Mouse (Mus musculus): ENCODE data around the gene 4930426L09Rik. TPM values are rescaled to one million over a fixed set of nuclear protein-coding genes. Genes with fewer than 3 reads are reported as not detected.
A peak's percentile ranks its signal among the peaks of the same experiment; 100 is the strongest.

The 4930426L09Rik gene
- 0.18 TPM in 1 of 2 replicates, not detected in the other for total RNA-seq (2012; rRNA removed)

GRCm38 (mm10) chr2:18998054-18998478, at the start of gene 4930426L09Rik, which contains the start of gene Pip4k2a:
4930426L09Rik (plus strand) TSS chr2:18998343.
Pip4k2a (minus strand) TSS chr2:18998126.
- H3K36me3 ChIP-seq (ENCODE audit: control insufficient read depth, insufficient read depth, low read length, poor library complexity, severe bottlenecking): no peaks in the 10 kb centered on the region
- in situ Hi-C loops (cut with MboI; ENCODE audit: low sequenced_read_pairs in 2 of 2, unreplicated experiment in 2 of 2): no loop called here
- no peak within 1 kb of the TSS for H3K27ac ChIP-seq (ENCODE audit: insufficient read depth, low read depth, low read length, poor library complexity, severe bottlenecking)
- H3K9me3 ChIP-seq (ENCODE audit: control insufficient read depth, insufficient read depth, low read depth, low read length): no peaks in the 10 kb centered on the region
- H3K4me1 ChIP-seq (ENCODE audit: control insufficient read depth in 2 of 2, insufficient read depth in 2 of 2, low read length in 2 of 2, poor library complexity in 1 of 2): peaks cover 2 to 5% of the 10 kb centered on the region in 2 experiments; a peak in 2 of 4 replicates
- H3K4me3 ChIP-seq (ENCODE audit: insufficient read depth in 1 of 2, low read depth in 1 of 2, low read length in 2 of 2, poor library complexity in 1 of 2, severe bottlenecking in 1 of 2): peak within 1 kb of the TSS; percentile 87 to 96
- H3K9ac ChIP-seq (ENCODE audit: insufficient read depth, low read depth, low read length, poor library complexity, severe bottlenecking): peak within 1 kb of the TSS; percentile 75
- peak; percentile 61 for DNase-seq (ENCODE audit: low read depth, low spot score)
- TF ChIP-seq ZNF384 (IDR thresholded peaks at IDR 0.05; ENCODE audit: low read depth, low read length): no peak
- TF ChIP-seq HCFC1 (IDR thresholded peaks at IDR 0.05; ENCODE audit: borderline replicate concordance, insufficient read depth, low read length): no peak; the same call in 1 of the 2 replicates
- no peak for TF ChIP-seq CHD2 (IDR thresholded peaks at IDR 0.05; ENCODE audit: low read depth, low read length)
- TF ChIP-seq ZC3H11A (IDR thresholded peaks at IDR 0.05; ENCODE audit: borderline replicate concordance, low read depth, low read length): no peak
- no peak for TF ChIP-seq MAFK (IDR thresholded peaks at IDR 0.05; ENCODE audit: insufficient read depth, low read depth, low read length)

DNA sequence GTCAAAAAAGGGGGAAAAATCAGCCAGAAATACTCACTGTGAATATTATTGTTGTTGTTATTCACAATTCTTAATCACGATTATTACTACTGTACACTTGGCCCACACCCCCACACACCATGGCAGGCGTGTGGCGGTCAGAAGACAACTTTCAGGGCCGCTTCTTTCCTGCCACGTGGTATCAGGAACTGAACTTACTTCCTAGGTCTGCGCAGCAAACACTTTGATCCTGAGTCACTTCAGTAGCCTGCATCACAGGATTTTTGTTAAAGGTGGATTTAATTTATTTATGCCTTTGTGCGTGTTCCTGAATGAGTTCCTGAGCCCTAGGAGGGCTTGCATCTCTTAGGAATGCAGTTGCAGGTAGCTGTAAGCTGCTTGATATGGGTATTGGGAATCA, 49.4 kb upstream of the 4930426L09Rik start:
- Histone ChIP-seq H3K27ac (ENCODE audit: insufficient read depth, low read depth, low read length, poor library complexity, severe bottlenecking) (no peak overlapping the region), H3K9ac (ENCODE audit: insufficient read depth, low read depth, low read length, poor library complexity, severe bottlenecking) (no peak overlapping the region), H3K4me3 (ENCODE audit: insufficient read depth in 1 of 2, low read depth in 1 of 2, low read length in 2 of 2, poor library complexity in 1 of 2, severe bottlenecking in 1 of 2) (no peak overlapping the region), H3K4me1 (ENCODE audit: control insufficient read depth in 2 of 2, insufficient read depth in 2 of 2, low read length in 2 of 2, poor library complexity in 1 of 2) (no peaks in the 10 kb centered on the region), H3K36me3 (ENCODE audit: control insufficient read depth, insufficient read depth, low read length, poor library complexity, severe bottlenecking) (no peaks in the 10 kb centered on the region), H3K9me3 (ENCODE audit: control insufficient read depth, insufficient read depth, low read depth, low read length) (no peaks in the 10 kb centered on the region)
- in situ Hi-C loops (cut with MboI; ENCODE audit: low sequenced_read_pairs in 2 of 2, unreplicated experiment in 2 of 2): no loop called here
- DNase-seq (ENCODE audit: low read depth, low spot score): no peak
- no peak for TF ChIP-seq HCFC1 (IDR thresholded peaks at IDR 0.05; ENCODE audit: borderline replicate concordance, insufficient read depth, low read length)
- TF ChIP-seq CHD2 (IDR thresholded peaks at IDR 0.05; ENCODE audit: low read depth, low read length): no peak
- TF ChIP-seq ZC3H11A (IDR thresholded peaks at IDR 0.05; ENCODE audit: borderline replicate concordance, low read depth, low read length): no peak
- TF ChIP-seq MAFK (IDR thresholded peaks at IDR 0.05; ENCODE audit: insufficient read depth, low read depth, low read length): no peak
- TF ChIP-seq ZNF384 (IDR thresholded peaks at IDR 0.05; ENCODE audit: low read depth, low read length): no peak

DNA sequence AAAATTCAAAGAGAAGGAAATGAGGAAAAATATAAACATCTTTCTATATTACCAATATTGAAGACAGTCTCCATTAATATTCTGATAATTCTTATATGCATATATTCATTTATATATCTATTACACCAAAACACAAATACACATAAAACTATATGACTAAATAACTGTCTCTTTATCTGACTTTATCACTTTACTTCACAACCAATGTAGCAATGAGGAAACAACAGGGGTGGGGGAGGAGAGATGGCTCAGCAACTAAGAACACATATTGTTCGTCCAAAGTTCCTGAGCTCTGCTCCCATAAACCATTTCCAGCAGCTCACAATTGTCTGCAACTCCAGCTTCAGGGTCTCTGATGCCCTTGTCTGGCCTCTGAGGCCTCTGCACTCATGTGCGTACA, 47.4 kb upstream of the 4930426L09Rik start:
- no peak for DNase-seq (ENCODE audit: low read depth, low spot score)

GRCm38 (mm10) chr2:18952102-18952673, 46.0 kb upstream of the 4930426L09Rik start:
- H3K36me3 ChIP-seq (ENCODE audit: control insufficient read depth, insufficient read depth, low read length, poor library complexity, severe bottlenecking): no peaks in the 10 kb centered on the region
- H3K27ac ChIP-seq (ENCODE audit: insufficient read depth, low read depth, low read length, poor library complexity, severe bottlenecking): no peak overlapping the region
- no peak for TF ChIP-seq HCFC1 (IDR thresholded peaks at IDR 0.05; ENCODE audit: borderline replicate concordance, insufficient read depth, low read length)
- TF ChIP-seq ZC3H11A (IDR thresholded peaks at IDR 0.05; ENCODE audit: borderline replicate concordance, low read depth, low read length): no peak
- no peak for DNase-seq (ENCODE audit: low read depth, low spot score)
- H3K9ac ChIP-seq (ENCODE audit: insufficient read depth, low read depth, low read length, poor library complexity, severe bottlenecking): no peak overlapping the region
- H3K4me1 ChIP-seq (ENCODE audit: control insufficient read depth in 2 of 2, insufficient read depth in 2 of 2, low read length in 2 of 2, poor library complexity in 1 of 2): no peaks in the 10 kb centered on the region
- in situ Hi-C loops (cut with MboI; ENCODE audit: low sequenced_read_pairs in 2 of 2, unreplicated experiment in 2 of 2): no loop called here
- no peaks in the 10 kb centered on the region for H3K9me3 ChIP-seq (ENCODE audit: control insufficient read depth, insufficient read depth, low read depth, low read length)
- H3K4me3 ChIP-seq (ENCODE audit: insufficient read depth in 1 of 2, low read depth in 1 of 2, low read length in 2 of 2, poor library complexity in 1 of 2, severe bottlenecking in 1 of 2): no peak overlapping the region

More for the DNA sequence above, 47.4 kb upstream of the 4930426L09Rik start:
- in situ Hi-C loops (cut with MboI; ENCODE audit: low sequenced_read_pairs in 2 of 2, unreplicated experiment in 2 of 2): no loop called here
- Histone ChIP-seq H3K9ac (ENCODE audit: insufficient read depth, low read depth, low read length, poor library complexity, severe bottlenecking) (no peak overlapping the region), H3K4me1 (ENCODE audit: control insufficient read depth in 2 of 2, insufficient read depth in 2 of 2, low read length in 2 of 2, poor library complexity in 1 of 2) (no peaks in the 10 kb centered on the region), H3K4me3 (ENCODE audit: insufficient read depth in 1 of 2, low read depth in 1 of 2, low read length in 2 of 2, poor library complexity in 1 of 2, severe bottlenecking in 1 of 2) (no peak overlapping the region), H3K9me3 (ENCODE audit: control insufficient read depth, insufficient read depth, low read depth, low read length) (no peaks in the 10 kb centered on the region), H3K36me3 (ENCODE audit: control insufficient read depth, insufficient read depth, low read length, poor library complexity, severe bottlenecking) (no peaks in the 10 kb centered on the region), H3K27ac (ENCODE audit: insufficient read depth, low read depth, low read length, poor library complexity, severe bottlenecking) (no peak overlapping the region)
- TF ChIP-seq ZC3H11A (IDR thresholded peaks at IDR 0.05; ENCODE audit: borderline replicate concordance, low read depth, low read length): no peak
- no peak for TF ChIP-seq HCFC1 (IDR thresholded peaks at IDR 0.05; ENCODE audit: borderline replicate concordance, insufficient read depth, low read length)

- TF ChIP-seq ZC3H11A (IDR thresholded peaks at IDR 0.05; ENCODE audit: borderline replicate concordance, low read depth, low read length): no peak
- TF ChIP-seq MAFK (IDR thresholded peaks at IDR 0.05; ENCODE audit: insufficient read depth, low read depth, low read length): no peak
- no peak for TF ChIP-seq HCFC1 (IDR thresholded peaks at IDR 0.05; ENCODE audit: borderline replicate concordance, insufficient read depth, low read length)
- no peak for TF ChIP-seq CHD2 (IDR thresholded peaks at IDR 0.05; ENCODE audit: low read depth, low read length)
- no peak for TF ChIP-seq ZNF384 (IDR thresholded peaks at IDR 0.05; ENCODE audit: low read depth, low read length)
- H3K36me3 ChIP-seq (ENCODE audit: control insufficient read depth, insufficient read depth, low read length, poor library complexity, severe bottlenecking): no peaks in the 10 kb centered on the region
- DNase-seq (ENCODE audit: low read depth, low spot score): no peak
- no peak overlapping the region for H3K4me3 ChIP-seq (ENCODE audit: insufficient read depth in 1 of 2, low read depth in 1 of 2, low read length in 2 of 2, poor library complexity in 1 of 2, severe bottlenecking in 1 of 2)
- H3K9me3 ChIP-seq (ENCODE audit: control insufficient read depth, insufficient read depth, low read depth, low read length): no peaks in the 10 kb centered on the region
- in situ Hi-C loops (cut with MboI; ENCODE audit: low sequenced_read_pairs in 2 of 2, unreplicated experiment in 2 of 2): no loop called here
- H3K4me1 ChIP-seq (ENCODE audit: control insufficient read depth in 2 of 2, insufficient read depth in 2 of 2, low read length in 2 of 2, poor library complexity in 1 of 2): no peaks in the 10 kb centered on the region
- H3K9ac ChIP-seq (ENCODE audit: insufficient read depth, low read depth, low read length, poor library complexity, severe bottlenecking): no peak overlapping the region
- H3K27ac ChIP-seq (ENCODE audit: insufficient read depth, low read depth, low read length, poor library complexity, severe bottlenecking): no peak overlapping the region
Observed at GRCm38 (mm10) chr2:18954422-18954821, 43.7 kb upstream of the 4930426L09Rik start.

Data from ES-E14 (cell line).